Mouse (Mus musculus) liver, embryonic 12.5 days (tissue): ENCODE data around the gene Dyrk1a. TPM values are rescaled to one million over a fixed set of nuclear protein-coding genes. Genes with fewer than 3 reads are reported as not detected.
"Not testable (repeated sequence)": the region's sequence is repeated elsewhere in the genome, so short reads cannot be mapped to it uniquely, and the experiment has no call there.

Source experiments
- ATAC-seq: fragments of 200-750 bp; cut with Nextera tagmentation; 2 replicates; pipeline ENCODE4 v1.8.0; 2017; ENCODE audit warnings: moderate number of reproducible peaks, mild to moderate bottlenecking, moderate library complexity
- H3K27ac ChIP-seq: fragments of 300-500 bp; sonication (generic); 2 replicates; pipeline ENCODE4 v1.5.1; 2016; ENCODE audit warnings: mild to moderate bottlenecking
- H3K27me3 ChIP-seq: fragments of 300-500 bp; sonication (generic); replicated peaks from 2 replicates; pipeline ENCODE4 v1.6.1; 2016; ENCODE audit warnings: mild to moderate bottlenecking, moderate library complexity
- H3K36me3 ChIP-seq: fragments of 300-500 bp; sonication (generic); 2 replicates; pipeline ENCODE4 v1.6.1; 2016; ENCODE audit warnings: mild to moderate bottlenecking, moderate library complexity
- H3K4me1 ChIP-seq: fragments of 300-500 bp; sonication (generic); 2 replicates; pipeline ENCODE4 v1.6.1; 2016
- H3K4me2 ChIP-seq: fragments of 300-500 bp; sonication (generic); 2 replicates; pipeline ENCODE4 v1.6.1; 2016; ENCODE audit warnings: mild to moderate bottlenecking, moderate library complexity
- H3K4me3 ChIP-seq: fragments of 300-500 bp; sonication (generic); 2 replicates; pipeline ENCODE4 v1.5.1; 2016; ENCODE audit warnings: mild to moderate bottlenecking, moderate library complexity
- H3K9ac ChIP-seq: fragments of 300-500 bp; sonication (generic); 2 replicates; pipeline ENCODE4 v1.6.1; 2016; ENCODE audit warnings: mild to moderate bottlenecking, moderate library complexity
- H3K9me3 ChIP-seq: fragments of 300-500 bp; sonication (generic); replicated peaks from 2 replicates; pipeline ENCODE4 v1.6.1; 2016; ENCODE audit warnings: mild to moderate bottlenecking, moderate library complexity
- WGBS: fragments of 180-500 bp; shearing (Covaris S2); methylation state at CpG from one replicate; pipeline ENCODE4 v1.1.7; 2016; ENCODE audit not compliant: insufficient replicate concordance; 5-methylcytosine and 5-hydroxymethylcytosine counted together
- polyA plus RNA-seq: library from polyadenylated mRNA; unstranded; fragments of >200 nt; fragmentation: Nextera tagmentation; extraction: Ambion mirVana; gene quantifications from 2 replicates; pipeline ENCODE4 v1.2.1, GENCODE M21; 2016

Dyrk1a gene
- polyA plus RNA-seq, 1 experiment from 2014 or later = 4.8 TPM

- ATAC-seq = peak; percentile 80
- Histone ChIP-seq H3K4me2 (0 out of 2 replicates have a peak overlapping the region, but pooled peaks have one; percentile 2), H3K27ac (no peak overlapping the region), H3K27me3 (no peaks in the 10 kb centered on the region), H3K4me3 (no peak overlapping the region), H3K9ac (no peak overlapping the region), H3K4me1 (peaks cover 28% of the 10 kb centered on the region), H3K9me3 (no peaks in the 10 kb centered on the region), H3K36me3 (peaks cover 35% of the 10 kb centered on the region)
- 32% methylated on average over 5 of the region's 5 CpGs for WGBS
These were observed 127.7 kb downstream of the Dyrk1a start for GRCm38 (mm10) chr16:94697553-94697952.

- 0 out of 2 replicates have a peak overlapping the region, but pooled peaks have one; percentile 16 for H3K27ac ChIP-seq
- H3K4me3 ChIP-seq, H3K27me3 ChIP-seq, H3K4me2 ChIP-seq, H3K9me3 ChIP-seq, ATAC-seq, H3K9ac ChIP-seq: not testable (repeated sequence)
- H3K36me3 ChIP-seq = peaks cover 28% of the 10 kb centered on the region
- H3K4me1 ChIP-seq = peaks cover 28% of the 10 kb centered on the region
- WGBS = 52% methylated on average over 1 of the region's 1 CpGs
These were observed 128.4 kb downstream of the Dyrk1a start for GRCm38 (mm10) chr16:94698234-94698633.

- H3K4me3 ChIP-seq = no peak overlapping the region
- peaks cover 2% of the 10 kb centered on the region; the same call in 1 of the 2 replicates for H3K36me3 ChIP-seq
- peaks cover 24% of the 10 kb centered on the region for H3K4me1 ChIP-seq
- ATAC-seq = no peak
- no peak overlapping the region for H3K4me2 ChIP-seq
- H3K27ac ChIP-seq = no peak overlapping the region
- no peaks in the 10 kb centered on the region for H3K9me3 ChIP-seq
- H3K27me3 ChIP-seq = no peaks in the 10 kb centered on the region
- WGBS = 72% methylated on average over 4 of the region's 4 CpGs
- H3K9ac ChIP-seq = no peak overlapping the region
These were observed 131.3 kb downstream of the Dyrk1a start for GRCm38 (mm10) chr16:94701141-94701540.

GRCm38 (mm10) chr16:94701971-94702370 is 132.2 kb downstream of the Dyrk1a start:
- no peak for ATAC-seq
- H3K4me1 ChIP-seq = peaks cover 17% of the 10 kb centered on the region
- WGBS = 73% methylated on average over 4 of the region's 4 CpGs
- no peak overlapping the region for H3K4me2 ChIP-seq
- no peaks in the 10 kb centered on the region for H3K36me3 ChIP-seq
- H3K27ac ChIP-seq = no peak overlapping the region
- H3K9ac ChIP-seq = no peak overlapping the region
- H3K9me3 ChIP-seq = no peaks in the 10 kb centered on the region
- H3K27me3 ChIP-seq = no peaks in the 10 kb centered on the region
- no peak overlapping the region for H3K4me3 ChIP-seq

- no peak overlapping the region for H3K27ac ChIP-seq
- H3K4me1 ChIP-seq = peaks cover 7% of the 10 kb centered on the region; the same call in 1 of the 2 replicates
- no peak overlapping the region for H3K9ac ChIP-seq
- ATAC-seq = peak; percentile 67
- 7% methylated on average over 25 of the region's 25 CpGs for WGBS
- peaks cover 8% of the 10 kb centered on the region for H3K9me3 ChIP-seq
- peak overlapping the region; percentile 43 for H3K4me2 ChIP-seq
- no peak overlapping the region for H3K4me3 ChIP-seq
- no peaks in the 10 kb centered on the region for H3K36me3 ChIP-seq
- peaks cover 15% of the 10 kb centered on the region; the same call in 1 of the 2 replicates for H3K27me3 ChIP-seq
These were observed 143.8 kb downstream of the Dyrk1a start for GRCm38 (mm10) chr16:94713480-94714094.

- Histone ChIP-seq H3K4me2 (no peak overlapping the region), H3K9me3 (peaks cover 8% of the 10 kb centered on the region), H3K36me3 (no peaks in the 10 kb centered on the region), H3K4me1 (peaks cover 7% of the 10 kb centered on the region; the same call in 1 of the 2 replicates), H3K27ac (no peak overlapping the region), H3K27me3 (peaks cover 15% of the 10 kb centered on the region; the same call in 1 of the 2 replicates), H3K4me3 (no peak overlapping the region), H3K9ac (no peak overlapping the region)
- no peak for ATAC-seq
- WGBS = 59% methylated on average over 14 of the region's 14 CpGs
These were observed 144.7 kb downstream of the Dyrk1a start for GRCm38 (mm10) chr16:94714483-94714882.

GRCm38 (mm10) chr16:94717051-94717450 is 147.2 kb downstream of the Dyrk1a start:
- no peak overlapping the region for H3K27ac ChIP-seq
- H3K4me3 ChIP-seq = no peak overlapping the region
- peaks cover 8% of the 10 kb centered on the region for H3K9me3 ChIP-seq
- 69% methylated on average over 11 of the region's 11 CpGs for WGBS
- no peaks in the 10 kb centered on the region for H3K36me3 ChIP-seq
- ATAC-seq = no peak
- peaks cover 7% of the 10 kb centered on the region; the same call in 1 of the 2 replicates for H3K4me1 ChIP-seq
- no peak overlapping the region for H3K9ac ChIP-seq
- H3K4me2 ChIP-seq = no peak overlapping the region
- H3K27me3 ChIP-seq = peaks cover 20% of the 10 kb centered on the region; the same call in 1 of the 2 replicates

GRCm38 (mm10) chr16:94718919-94719318 is 149.1 kb downstream of the Dyrk1a start:
- H3K9me3 ChIP-seq = peaks cover 8% of the 10 kb centered on the region
- H3K4me2 ChIP-seq = no peak overlapping the region
- H3K27ac ChIP-seq = no peak overlapping the region
- H3K9ac ChIP-seq = no peak overlapping the region
- H3K4me1 ChIP-seq = peaks cover 1% of the 10 kb centered on the region; the same call in 1 of the 2 replicates
- no peak for ATAC-seq
- 68% methylated on average over 4 of the region's 4 CpGs for WGBS
- no peak overlapping the region for H3K4me3 ChIP-seq
- peaks cover 27% of the 10 kb centered on the region for H3K27me3 ChIP-seq
- H3K36me3 ChIP-seq = no peaks in the 10 kb centered on the region

GRCm38 (mm10) chr16:94719488-94719887 is 149.7 kb downstream of the Dyrk1a start:
- H3K27me3 ChIP-seq = peaks cover 28% of the 10 kb centered on the region
- no peak overlapping the region for H3K4me3 ChIP-seq
- H3K9ac ChIP-seq = no peak overlapping the region
- ATAC-seq = no peak
- H3K27ac ChIP-seq = no peak overlapping the region
- H3K4me1 ChIP-seq = peaks cover 1% of the 10 kb centered on the region; the same call in 1 of the 2 replicates
- H3K9me3 ChIP-seq = peaks cover 8% of the 10 kb centered on the region
- no peaks in the 10 kb centered on the region for H3K36me3 ChIP-seq
- 66% methylated on average over 4 of the region's 4 CpGs for WGBS
- H3K4me2 ChIP-seq = no peak overlapping the region

GRCm38 (mm10) chr16:94720476-94721153 is 150.8 kb downstream of the Dyrk1a start:
- H3K27ac ChIP-seq = no peak overlapping the region
- no peak overlapping the region for H3K4me3 ChIP-seq
- peaks cover 7% of the 10 kb centered on the region; the same call in 1 of the 2 replicates for H3K4me1 ChIP-seq
- no peak overlapping the region for H3K4me2 ChIP-seq
- H3K36me3 ChIP-seq = no peaks in the 10 kb centered on the region
- peaks cover 8% of the 10 kb centered on the region for H3K9me3 ChIP-seq
- 47% methylated on average over 7 of the region's 7 CpGs for WGBS
- peaks cover 28% of the 10 kb centered on the region for H3K27me3 ChIP-seq
- no peak overlapping the region for H3K9ac ChIP-seq
- ATAC-seq = no peak

- Histone ChIP-seq H3K27ac (no peak overlapping the region), H3K4me2 (no peak overlapping the region), H3K9ac (no peak overlapping the region), H3K27me3 (peaks cover 28% of the 10 kb centered on the region), H3K4me1 (peaks cover 7% of the 10 kb centered on the region; the same call in 1 of the 2 replicates), H3K4me3 (no peak overlapping the region), H3K9me3 (peaks cover 3% of the 10 kb centered on the region), H3K36me3 (no peaks in the 10 kb centered on the region)
- ATAC-seq = no peak
- WGBS = 59% methylated on average over 10 of the region's 10 CpGs
These were observed 151.8 kb downstream of the Dyrk1a start for GRCm38 (mm10) chr16:94721549-94722006.

GRCm38 (mm10) chr16:94722936-94723335 is 153.1 kb downstream of the Dyrk1a start:
- H3K4me3 ChIP-seq = no peak overlapping the region
- no peak overlapping the region for H3K4me2 ChIP-seq
- 63% methylated on average over 12 of the region's 12 CpGs for WGBS
- H3K9me3 ChIP-seq = no peaks in the 10 kb centered on the region
- peaks cover 7% of the 10 kb centered on the region; the same call in 1 of the 2 replicates for H3K4me1 ChIP-seq
- peaks cover 28% of the 10 kb centered on the region for H3K27me3 ChIP-seq
- H3K9ac ChIP-seq = no peak overlapping the region
- no peak for ATAC-seq
- no peak overlapping the region for H3K27ac ChIP-seq
- H3K36me3 ChIP-seq = no peaks in the 10 kb centered on the region
